Mouse (Mus musculus): ENCODE measurements around the gene Ier3.

The Ier3 gene

GRCm38 (mm10) chr17:35810900-35811648 lies 10.4 kb upstream of the Ier3 start:
- DNase-seq (ENCODE audit: low read depth, low spot score) = no peak

- no peak for DNase-seq (ENCODE audit: low read depth, low spot score)
These were observed 9.2 kb upstream of the Ier3 start for GRCm38 (mm10) chr17:35812307-35812706.

GRCm38 (mm10) chr17:35812736-35813135 lies 8.7 kb upstream of the Ier3 start:
- no peak for DNase-seq (ENCODE audit: low read depth, low spot score)

GRCm38 (mm10) chr17:35813245-35813647 lies 8.2 kb upstream of the Ier3 start:
- peak; percentile 19 for DNase-seq (ENCODE audit: low read depth, low spot score)

DNA sequence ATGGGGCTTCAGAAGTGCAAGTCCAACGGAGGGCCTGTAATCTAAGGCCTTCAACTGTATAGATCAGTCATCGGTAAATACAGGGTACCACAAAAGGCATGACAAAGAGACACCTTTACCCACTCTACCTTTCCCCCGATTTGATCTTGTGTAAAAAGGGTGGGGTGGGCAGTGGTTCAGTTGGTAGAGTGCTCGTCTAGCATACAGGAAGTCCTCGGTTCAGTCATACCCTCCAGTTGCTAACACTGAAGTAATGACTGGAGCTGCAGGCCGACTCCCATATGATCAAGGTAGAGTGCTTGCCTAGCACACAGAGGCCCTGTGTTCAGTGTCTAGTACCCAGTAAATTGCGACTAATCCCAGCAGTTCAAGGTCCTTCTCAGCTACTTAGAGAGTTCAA lies 7.8 kb upstream of the Ier3 start:
- peak; percentile 51 for DNase-seq (ENCODE audit: low read depth, low spot score)

GRCm38 (mm10) chr17:35814678-35815077 lies 6.8 kb upstream of the Ier3 start:
- no peak for DNase-seq (ENCODE audit: low read depth, low spot score)

DNA sequence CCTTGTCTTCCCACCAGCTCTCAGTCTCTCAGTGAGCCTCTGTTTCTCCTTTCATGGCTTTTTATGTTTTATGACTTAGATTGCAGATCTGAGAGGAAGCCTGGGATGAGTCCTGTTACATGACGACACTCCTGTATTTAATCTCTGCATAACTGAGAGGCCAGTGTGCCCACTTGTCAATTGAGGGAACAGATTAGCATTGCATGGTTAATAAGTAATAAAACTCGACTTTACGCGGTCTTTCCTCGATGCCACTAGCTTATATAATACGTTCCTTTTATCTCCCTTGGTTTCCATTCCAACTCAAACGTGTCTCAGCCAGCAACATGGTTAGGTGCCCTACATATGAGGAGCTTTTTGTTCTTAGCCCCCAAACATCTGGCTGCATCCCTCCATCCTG lies 5.6 kb upstream of the Ier3 start:
- DNase-seq (ENCODE audit: low read depth, low spot score) = no peak

DNA sequence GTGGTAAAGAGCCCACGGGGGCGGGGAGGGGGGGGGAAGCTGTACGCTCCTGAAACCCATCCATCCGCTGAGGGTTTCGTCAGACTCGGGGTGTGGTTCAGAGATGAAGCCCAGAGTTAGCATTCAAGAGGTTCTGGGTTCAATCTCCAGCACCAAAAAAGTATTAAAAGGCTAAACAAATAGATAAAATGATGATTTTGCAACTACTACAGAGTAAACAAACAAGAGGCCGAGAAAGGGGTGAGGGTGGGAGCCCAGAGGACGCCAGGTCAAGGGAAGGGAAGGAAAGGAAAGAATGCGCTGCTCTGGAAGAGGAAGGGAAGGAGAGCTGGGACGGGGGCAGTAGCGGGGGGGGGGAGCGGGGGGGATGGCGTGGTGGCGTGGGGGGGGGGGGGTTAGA lies 4.8 kb upstream of the Ier3 start:
- no peak for DNase-seq (ENCODE audit: low read depth, low spot score)

DNA sequence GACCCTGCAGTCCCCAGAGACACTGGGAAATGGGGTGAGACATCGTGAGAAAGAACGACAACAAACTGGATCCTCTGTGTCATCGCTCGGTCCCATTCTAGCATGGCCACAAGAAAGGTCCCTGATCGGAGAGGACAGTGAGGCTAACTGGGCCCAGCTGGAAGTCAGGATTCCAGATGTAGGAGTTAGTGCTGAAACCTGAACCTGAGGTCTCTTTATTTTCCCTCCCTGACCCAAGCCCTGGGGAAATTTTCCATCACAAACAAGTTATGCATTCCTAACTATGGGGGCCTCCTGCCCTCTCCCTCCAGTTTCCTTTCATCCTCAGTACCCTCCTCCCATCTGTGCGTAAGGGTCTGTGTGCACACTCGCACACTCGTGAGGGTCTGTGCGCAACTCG lies 4.3 kb upstream of the Ier3 start:
- DNase-seq (ENCODE audit: low read depth, low spot score) = no peak

GRCm38 (mm10) chr17:35820111-35820510 lies 1.4 kb upstream of the Ier3 start:
- no peak for DNase-seq (ENCODE audit: low read depth, low spot score)

- DNase-seq (ENCODE audit: low read depth, low spot score) = no peak
These were observed 1.1 kb downstream of the Ier3 start for GRCm38 (mm10) chr17:35822564-35822963.

- peak; percentile 86 for DNase-seq (ENCODE audit: low read depth, low spot score)
These were observed 1.8 kb downstream of the Ier3 start, which contains the start of gene Flot1 for GRCm38 (mm10) chr17:35822964-35823937. Gene Flot1, plus strand, starts transcription at chr17:35823230.

- DNase-seq (ENCODE audit: low read depth, low spot score) = peak; percentile 31
These were observed 2.9 kb downstream of the Ier3 start for GRCm38 (mm10) chr17:35824402-35824801.

DNA sequence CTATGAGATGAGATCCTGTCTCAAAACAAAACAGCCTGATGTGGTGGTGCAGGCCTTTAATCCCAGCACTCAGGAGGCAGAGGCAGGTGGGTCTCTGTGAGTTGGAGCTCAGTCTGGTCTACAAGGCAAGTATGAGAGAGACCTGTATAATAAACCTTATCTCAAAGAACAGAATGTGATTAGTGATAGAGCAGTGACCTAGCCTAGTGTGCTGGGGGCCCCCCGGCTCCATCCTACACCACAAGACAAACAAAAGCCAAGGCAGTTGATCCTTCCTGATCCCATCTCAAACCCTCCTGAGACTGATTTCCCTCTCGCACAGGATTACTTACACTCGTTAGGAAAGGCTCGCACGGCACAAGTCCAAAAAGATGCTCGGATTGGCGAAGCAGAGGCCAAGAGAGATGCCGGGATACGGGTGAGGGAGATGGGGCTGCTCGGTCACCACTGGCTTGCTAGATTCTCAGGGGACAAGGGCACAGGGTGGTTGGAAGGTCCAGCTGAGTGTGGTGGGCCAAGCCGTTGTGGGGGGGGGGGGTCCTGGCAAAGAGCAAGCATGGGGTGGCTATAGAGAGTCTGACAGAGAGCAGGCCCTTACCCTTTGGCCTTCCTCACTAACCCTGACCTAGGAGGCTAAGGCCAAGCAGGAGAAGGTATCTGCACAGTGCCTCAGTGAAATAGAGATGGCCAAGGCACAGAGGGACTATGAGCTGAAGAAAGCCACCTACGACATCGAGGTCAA lies 3.8 kb downstream of the Ier3 start:
- no peak for DNase-seq (ENCODE audit: low read depth, low spot score)

DNA sequence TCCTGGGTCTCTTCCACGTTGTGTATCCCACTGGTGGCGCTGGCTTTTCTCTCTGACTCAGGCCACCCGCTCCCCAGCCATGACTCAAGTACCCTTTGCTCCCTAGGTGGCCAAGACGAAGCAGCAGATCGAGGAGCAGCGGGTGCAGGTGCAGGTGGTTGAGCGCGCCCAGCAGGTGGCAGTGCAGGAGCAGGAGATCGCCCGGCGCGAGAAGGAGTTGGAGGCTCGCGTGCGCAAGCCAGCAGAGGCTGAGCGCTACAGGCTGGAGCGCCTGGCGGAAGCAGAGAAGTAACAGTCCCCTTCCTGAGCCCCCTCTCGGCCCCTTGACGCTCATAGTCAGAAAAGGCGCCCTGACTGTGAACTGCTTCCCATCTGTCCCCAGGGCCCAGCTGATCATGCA lies 8.3 kb downstream of the Ier3 start:
- DNase-seq (ENCODE audit: low read depth, low spot score) = peak; percentile 96

DNA sequence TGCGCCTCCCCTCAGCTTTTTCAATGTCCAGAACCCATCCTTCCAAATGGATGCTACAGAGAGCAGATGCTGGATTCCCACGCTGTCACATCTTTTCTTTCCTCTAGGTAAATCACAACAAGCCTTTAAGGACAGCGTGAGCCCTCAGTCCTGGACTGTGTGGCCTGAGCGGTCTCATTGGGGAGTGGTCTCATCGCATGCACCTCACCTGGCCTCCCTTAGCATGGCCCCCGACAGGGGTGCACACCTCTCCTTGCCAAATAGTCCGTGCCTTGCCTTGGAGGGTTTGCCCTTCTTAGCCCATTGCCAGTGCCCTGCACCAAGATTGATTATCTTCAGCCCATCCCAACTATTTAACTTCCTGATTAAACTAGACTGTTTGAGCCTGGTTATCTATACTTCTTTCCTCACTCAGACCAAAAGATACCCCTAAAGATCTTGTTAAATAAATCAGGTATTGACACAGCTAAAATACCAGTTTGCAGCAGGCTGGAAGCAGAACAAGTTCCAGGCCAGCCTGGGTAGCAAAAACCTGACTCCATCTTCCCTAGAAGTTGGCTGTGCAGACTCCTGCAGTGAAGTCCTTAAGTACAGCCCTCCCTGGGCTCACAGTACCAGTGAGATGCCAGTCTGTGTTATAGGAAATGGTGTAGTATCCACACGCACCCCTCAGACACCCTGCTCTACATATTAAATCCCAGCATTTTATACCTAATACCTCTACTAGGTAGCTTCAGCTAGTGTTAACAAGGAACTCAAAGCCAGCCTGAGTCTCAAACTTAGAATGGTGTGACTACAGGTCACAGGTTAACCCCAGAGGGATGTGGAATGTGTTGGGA lies 11.1 kb downstream of the Ier3 start:
- DNase-seq (ENCODE audit: low read depth, low spot score) = no peak

DNA sequence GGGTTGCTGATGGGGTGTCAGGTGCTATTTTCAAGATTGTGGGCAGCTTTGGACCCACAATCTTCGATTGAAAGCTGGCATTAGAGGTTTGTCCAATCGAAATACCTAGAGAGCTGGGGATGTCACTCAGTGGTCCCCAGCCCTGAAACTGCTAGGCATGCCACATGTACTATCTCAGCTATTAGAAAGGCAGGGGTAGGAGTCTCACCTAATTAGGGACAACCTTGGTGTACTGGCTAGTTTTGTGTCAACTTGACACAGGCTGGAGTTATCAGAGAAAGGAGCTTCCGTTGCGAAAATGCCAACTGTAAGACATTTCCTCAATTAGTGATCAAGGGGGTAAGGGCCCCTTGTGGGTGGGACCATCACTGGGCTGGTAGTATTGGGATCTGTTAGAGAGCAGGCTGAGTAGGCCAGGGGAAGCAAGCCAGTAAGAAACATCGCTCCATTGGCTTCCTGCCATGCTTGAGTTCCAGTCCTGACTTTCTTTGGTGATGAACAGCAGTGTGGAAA lies 11.8 kb downstream of the Ier3 start:
- DNase-seq (ENCODE audit: low read depth, low spot score) = no peak

DNA sequence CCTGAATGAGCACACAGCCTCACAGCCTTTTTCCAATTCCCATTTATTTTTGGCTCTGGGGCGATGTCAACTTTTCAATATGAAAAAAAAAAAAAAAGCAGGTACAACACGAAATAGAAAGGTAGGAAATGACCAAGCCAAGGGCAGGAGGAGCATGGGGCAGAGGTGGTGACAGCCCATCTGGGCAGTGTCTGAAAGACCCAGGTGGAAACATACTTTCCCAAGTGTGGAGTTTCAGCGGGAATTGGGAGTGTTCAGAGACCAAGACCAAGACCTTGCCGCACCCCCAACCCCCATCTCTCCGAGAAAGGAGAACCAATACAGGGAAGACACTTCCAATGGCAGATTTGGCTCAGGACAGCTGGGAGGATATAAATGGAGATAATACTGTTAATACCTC lies 12.4 kb downstream of the Ier3 start:
- no peak for DNase-seq (ENCODE audit: low read depth, low spot score)

GRCm38 (mm10) chr17:35834696-35835422 lies 13.4 kb downstream of the Ier3 start:
- no peak for DNase-seq (ENCODE audit: low read depth, low spot score)

Measured in CD4-positive, CD25-positive, alpha-beta regulatory T cell, adult 2 months (primary cell).